Mouse (Mus musculus): ENCODE measurements around the gene Rassf4.

- TF ChIP-seq POLR2A (IDR thresholded peaks at IDR 0.05; ENCODE audit: borderline replicate concordance, extremely low read depth, low read depth, low read length): no peak
- TF ChIP-seq CTCF (IDR thresholded peaks at IDR 0.05; ENCODE audit: insufficient read depth, low read length): no peak
Observed at GRCm38 (mm10) chr6:116638871-116639270, 34.9 kb downstream of the Rassf4 start.

All from lung, adult 2 months (tissue).